ENCODE assay signal across 14 mouse cellular contexts in the genomic region with DNA sequence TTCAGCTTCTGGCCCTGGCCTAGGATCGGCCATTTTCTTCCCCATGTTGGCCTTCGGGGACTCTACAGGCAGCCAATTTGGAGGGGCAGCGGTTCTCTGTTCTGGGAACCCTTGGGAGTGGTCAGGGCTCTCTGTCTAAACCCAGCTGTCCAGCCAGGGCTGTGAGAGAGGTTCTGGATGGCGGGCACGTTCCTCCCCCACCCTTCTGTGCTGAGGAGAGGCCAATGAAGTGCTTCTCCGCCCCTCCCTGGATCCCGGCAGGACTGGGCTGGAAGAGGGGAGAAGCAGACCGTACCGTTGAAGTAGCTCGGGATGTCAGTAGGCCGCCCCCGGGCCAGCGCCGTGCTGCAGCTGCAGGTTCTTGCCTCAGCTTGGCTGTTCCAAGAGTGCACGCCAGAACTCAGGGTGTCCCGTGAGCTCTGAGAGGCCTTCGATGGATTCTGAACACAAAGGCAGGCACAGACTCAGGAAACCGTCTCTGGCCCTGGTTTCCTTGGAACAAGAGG. TPM values are rescaled to one million over a fixed set of nuclear protein-coding genes. Genes with fewer than 3 reads are reported as not detected.
A peak's percentile ranks its signal among the peaks of the same experiment; 100 is the strongest.
DNase-seq lines count a peak whose midpoint lies in the region; ATAC-seq and TF ChIP-seq lines count a peak whose summit lies in the region.
"Had no signal": no experiment of that assay in that cellular context is flagged by ENCODE, and none has a peak within 500 bp of the region (broad histone marks: within the 10 kb centered on the region; RNA-seq: fewer than 3 reads in every experiment).

No protein-coding gene starts in this region.

- 62% methylated on average over 18 of the region's 18 CpGs for WGBS in hindbrain, embryonic 10.5 days
- WGBS in hindbrain, embryonic 16.5 days: 65% methylated on average over 18 of the region's 18 CpGs

- ATAC-seq in hindbrain, embryonic 16.5 days: no peak
- ATAC-seq: midbrain, embryonic 15.5 days had no signal

- H3K4me2 ChIP-seq in hindbrain, embryonic 16.5 days (ENCODE audit: low read length): no peak overlapping the region
- H3K4me2 ChIP-seq: heart, embryonic 15.5 days; midbrain, embryonic 15.5 days had no signal

- H3K4me3 ChIP-seq in hindbrain, embryonic 10.5 days: no peak overlapping the region
- no peak overlapping the region for H3K4me3 ChIP-seq in hindbrain, embryonic 16.5 days (ENCODE audit: low read length)
- H3K4me3 ChIP-seq in E14TG2a.4 (replicated peaks; ENCODE audit: low read length): peak overlapping the region; percentile 59
- H3K4me3 ChIP-seq: heart, embryonic 15.5 days; midbrain, embryonic 15.5 days had no signal

- H3K27ac ChIP-seq in hindbrain, embryonic 10.5 days: peak overlapping the region; percentile 65
- H3K27ac ChIP-seq in hindbrain, embryonic 16.5 days (ENCODE audit: low read depth, low read length): no peak overlapping the region
- H3K27ac ChIP-seq: heart, embryonic 15.5 days; liver, embryonic 14.5 days; midbrain, embryonic 15.5 days had no signal

- 0 out of 2 replicates have a peak, but pooled peaks cover 3% of the 10 kb centered on the region for H3K4me1 ChIP-seq in hindbrain, embryonic 10.5 days (replicated peaks)
- H3K4me1 ChIP-seq in hindbrain, embryonic 16.5 days (ENCODE audit: control insufficient read depth, insufficient read depth, low read depth, low read length): no peaks in the 10 kb centered on the region
- peaks cover 40% of the 10 kb centered on the region for H3K4me1 ChIP-seq in E14TG2a.4 (replicated peaks; ENCODE audit: low read depth, low read length)
- H3K4me1 ChIP-seq: midbrain, embryonic 15.5 days had no signal

- H3K9ac ChIP-seq in hindbrain, embryonic 16.5 days (ENCODE audit: low read depth, low read length): no peak overlapping the region
- H3K9ac ChIP-seq: heart, embryonic 15.5 days; liver, embryonic 14.5 days; midbrain, embryonic 15.5 days had no signal

- intact Hi-C loops in heart, postnatal 36 days (cut with DNase I): no loop called here

- DNase-seq in hindbrain, embryonic 10.5 days (ENCODE audit: low spot score): no peak
- peak; percentile 66 for DNase-seq in gastrocnemius, adult 18-20 months (ENCODE audit: low spot score)
- DNase-seq in heart, postnatal 36 days: peak; percentile 47 to 52
- no peak for DNase-seq in urinary bladder, adult 18-20 months (ENCODE audit: low spot score in 2 of 2)
- DNase-seq in urinary bladder, postnatal 36 days (ENCODE audit: low spot score in 2 of 2): no peak
- no peak for DNase-seq in spleen, postnatal 4 days (ENCODE audit: low spot score in 2 of 2)

- peaks cover 82% of the 10 kb centered on the region for H3K36me3 ChIP-seq in hindbrain, embryonic 10.5 days
- peaks cover 19% of the 10 kb centered on the region for H3K36me3 ChIP-seq in hindbrain, embryonic 16.5 days (ENCODE audit: control insufficient read depth, insufficient read depth, low read length)
- peaks cover 26% of the 10 kb centered on the region for H3K36me3 ChIP-seq in E14TG2a.4 (ENCODE audit: insufficient read depth, low read length)

- H3K27me3 ChIP-seq in hindbrain, embryonic 10.5 days (ENCODE audit: insufficient read depth, poor library complexity, severe bottlenecking): peaks cover 13% of the 10 kb centered on the region
- no peaks in the 10 kb centered on the region for H3K27me3 ChIP-seq in hindbrain, embryonic 16.5 days (replicated peaks; ENCODE audit: control insufficient read depth, insufficient read depth, low read length)
- peaks cover 32% of the 10 kb centered on the region for H3K27me3 ChIP-seq in E14TG2a.4 (ENCODE audit: insufficient read depth, low read length)
- H3K27me3 ChIP-seq: heart, embryonic 15.5 days had no signal

- no peak for TF ChIP-seq CTCF in E14TG2a.4 (conservative IDR thresholded peaks at IDR 0.05; ENCODE audit: low read length)

- no peaks in the 10 kb centered on the region for H3K9me3 ChIP-seq in hindbrain, embryonic 10.5 days
- no peaks in the 10 kb centered on the region for H3K9me3 ChIP-seq in hindbrain, embryonic 16.5 days (ENCODE audit: control insufficient read depth, low read length)
- peaks cover 1% of the 10 kb centered on the region; the same call in 1 of the 2 replicates for H3K9me3 ChIP-seq in E14TG2a.4 (ENCODE audit: low read length)
- H3K9me3 ChIP-seq: heart, embryonic 15.5 days; midbrain, embryonic 15.5 days had no signal

RNA-seq across cellular contexts. Expression of a gene that starts 5.8 kb away (rescaled TPM):
- polyA plus RNA-seq in hindbrain, embryonic 10.5 days (2016; fragmentation: Nextera tagmentation; extraction: Ambion mirVana): not detected in 2 replicates
- polyA plus RNA-seq in hindbrain, embryonic 16.5 days (2015; fragmentation: Nextera tagmentation; extraction: Ambion mirVana): 0.99 and 1.3 TPM in 2 replicates
- not detected for total RNA-seq in gastrocnemius, adult 18-20 months (2021)
- total RNA-seq in heart, postnatal 36 days (2021): not detected
- total RNA-seq: adrenal gland, postnatal 4 days had no signal
- polyA plus RNA-seq: C2C12; heart, embryonic 15.5 days; liver, embryonic 14.5 days had no signal

RNA-seq across cellular contexts. Expression of a gene that starts 15.6 kb away (rescaled TPM):
- 0.24 and 0.27 TPM in 2 replicates for polyA plus RNA-seq in hindbrain, embryonic 10.5 days (2016; fragmentation: Nextera tagmentation; extraction: Ambion mirVana)
- 1.9 and 3.0 TPM in 2 replicates for polyA plus RNA-seq in hindbrain, embryonic 16.5 days (2015; fragmentation: Nextera tagmentation; extraction: Ambion mirVana)
- total RNA-seq in gastrocnemius, adult 18-20 months (2021): not detected
- not detected for total RNA-seq in heart, postnatal 36 days (2021)
- total RNA-seq: common myeloid progenitor, adult 5-6 weeks had no signal
- polyA plus RNA-seq: liver, embryonic 14.5 days had no signal

RNA-seq across cellular contexts. Expression of a gene that starts 43.3 kb away (rescaled TPM):
- polyA plus RNA-seq in hindbrain, embryonic 10.5 days (2016; fragmentation: Nextera tagmentation; extraction: Ambion mirVana): 3.9 and 4.2 TPM in 2 replicates
- polyA plus RNA-seq in hindbrain, embryonic 16.5 days (2015; fragmentation: Nextera tagmentation; extraction: Ambion mirVana): 4.6 and 4.7 TPM in 2 replicates
- total RNA-seq in gastrocnemius, adult 18-20 months (2021): 1 to 10 TPM; 3.2 to 4.0 TPM
- total RNA-seq in heart, postnatal 36 days (2021): 1 to 10 TPM; 3.3 to 3.8 TPM

RNA-seq across cellular contexts. Expression of a gene that starts 53.1 kb away (rescaled TPM):
- 0.72 and 1.5 TPM in 2 replicates for polyA plus RNA-seq in hindbrain, embryonic 10.5 days (2016; fragmentation: Nextera tagmentation; extraction: Ambion mirVana)
- 7.6 and 8.6 TPM in 2 replicates for polyA plus RNA-seq in hindbrain, embryonic 16.5 days (2015; fragmentation: Nextera tagmentation; extraction: Ambion mirVana)
- total RNA-seq in gastrocnemius, adult 18-20 months (2021): 1 to 10 TPM; 5.1 to 8.1 TPM
- 10 to 100 TPM; 12.4 to 20.9 TPM for total RNA-seq in heart, postnatal 36 days (2021)

Comparison
In these comparisons a context has a peak if more than half of its experiments do, and no peak if none do; other contexts are left out.
1. DNase-seq: peak in gastrocnemius, adult 18-20 months (single experiment) and heart, postnatal 36 days (2 of 2); none in hindbrain, embryonic 10.5 days (single experiment), urinary bladder, adult 18-20 months (0 of 2), urinary bladder, postnatal 36 days (0 of 2) and spleen, postnatal 4 days (0 of 2).